Mouse (Mus musculus): ENCODE data around the gene Ephx4.

Gene Ephx4

DNA sequence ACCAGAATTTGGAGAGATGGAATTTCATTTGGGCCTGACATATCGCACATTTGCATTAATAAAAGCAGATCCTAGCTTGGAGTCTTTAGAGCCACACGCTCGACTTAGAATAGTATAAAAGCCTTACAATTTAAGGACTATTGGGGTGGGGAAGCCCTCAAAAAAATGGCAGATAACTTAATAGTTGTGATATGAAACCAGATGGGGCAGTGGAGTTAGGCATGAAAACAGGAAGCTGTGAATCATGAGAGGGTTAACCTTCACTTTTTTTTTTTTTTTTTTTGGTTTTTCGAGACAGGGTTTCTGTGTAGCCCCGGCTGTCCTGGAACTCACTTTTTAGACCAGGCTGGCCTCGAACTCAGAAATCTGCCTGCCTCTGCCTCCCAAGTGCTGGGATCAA is 33.6 kb downstream of the Ephx4 start:
- 90% methylated on average over 6 of the region's 6 CpGs for WGBS

- WGBS, result 89% methylated on average over 6 of the region's 6 CpGs
Measured at GRCm38 (mm10) chr5:107436587-107437209, 34.2 kb downstream of the Ephx4 start.

DNA sequence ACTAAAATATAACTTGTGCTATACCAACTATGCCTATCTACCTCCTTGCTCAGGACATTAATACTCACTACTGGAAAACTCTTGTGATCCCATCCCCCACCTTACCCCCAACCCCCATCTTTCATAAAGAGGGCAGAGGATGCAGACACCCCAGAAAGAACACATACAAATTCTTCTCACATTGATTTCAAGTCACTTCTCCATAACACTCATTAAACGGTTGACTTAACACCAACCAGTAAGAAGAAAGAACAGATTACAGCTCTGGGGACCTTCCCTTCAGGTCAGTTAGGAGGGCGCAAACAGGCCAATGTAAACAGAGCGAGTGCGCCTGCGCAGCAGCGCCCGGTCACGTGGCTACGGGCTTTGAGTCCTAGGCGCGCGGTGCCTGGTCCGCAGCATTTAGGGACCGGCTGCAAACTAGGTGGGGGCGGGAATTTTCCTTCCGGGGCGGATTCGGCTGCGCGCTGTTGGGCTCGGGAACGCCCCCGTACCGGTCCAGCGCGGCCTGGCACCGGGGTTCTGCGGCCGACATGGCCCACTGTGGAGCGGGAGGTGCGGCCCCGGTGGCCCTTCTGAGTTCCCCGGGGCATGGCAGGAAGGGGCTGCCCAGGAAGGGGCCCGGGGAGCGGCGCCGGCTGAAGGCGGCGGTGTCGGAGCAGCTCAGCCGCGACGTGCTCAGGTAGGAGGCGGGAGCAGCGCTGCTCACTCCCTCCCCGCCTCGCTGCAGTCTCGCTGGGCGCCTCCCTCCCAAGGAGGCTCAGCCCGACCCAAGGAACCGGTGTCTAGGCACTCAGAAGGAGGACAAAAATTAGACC is 35.1 kb downstream of the Ephx4 start, which contains the start of gene Btbd8:
Gene Btbd8, plus strand, starts transcription at position 534 of the 818 bp plus-strand sequence.
- WGBS, result under 1% methylated on average over 50 of the region's 51 CpGs

DNA sequence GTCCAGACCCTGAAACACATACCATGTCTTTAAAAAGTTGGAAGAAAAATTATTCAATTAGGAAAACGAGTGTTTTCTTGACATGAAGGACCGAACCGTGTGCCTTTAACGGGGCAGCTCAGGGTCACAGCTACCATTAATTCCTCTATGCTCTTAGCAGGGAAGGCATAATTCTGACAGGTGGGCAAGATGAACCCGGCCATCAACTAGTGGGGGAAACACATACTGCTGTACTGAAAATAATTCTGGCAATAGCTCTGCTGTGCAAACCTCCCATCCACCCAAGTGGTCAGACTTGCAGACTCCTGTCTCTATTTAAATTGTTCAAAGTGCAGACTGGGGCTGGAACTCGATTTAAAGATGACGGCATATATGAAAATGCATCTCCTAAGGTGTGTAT is 35.8 kb downstream of the Ephx4 start:
- 11% methylated on average over 7 of the region's 7 CpGs for WGBS

GRCm38 (mm10) chr5:107441881-107442280 is 39.3 kb downstream of the Ephx4 start:
- WGBS, result 60% methylated on average over 5 of the region's 5 CpGs

DNA sequence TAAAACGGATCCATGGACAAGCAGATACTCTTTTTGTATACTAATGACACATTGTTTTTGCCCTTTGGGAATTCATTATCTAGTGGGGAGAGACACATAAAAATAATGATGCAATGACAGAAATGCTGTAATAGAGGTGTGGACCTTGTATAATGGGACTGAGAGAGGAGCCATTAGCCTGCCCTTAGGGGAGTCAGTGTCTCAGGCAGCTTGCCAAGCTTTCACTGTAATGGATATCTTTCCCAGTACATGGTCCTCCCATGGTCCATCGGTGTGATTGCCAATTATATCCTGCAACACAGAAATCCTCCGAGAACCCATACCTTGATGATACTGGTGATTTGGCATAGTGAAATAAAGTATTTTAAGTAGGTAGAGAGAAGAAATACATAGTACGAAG is 41.7 kb downstream of the Ephx4 start:
- WGBS, result 88% methylated on average over 4 of the region's 4 CpGs

GRCm38 (mm10) chr5:107447977-107448376 is 45.4 kb downstream of the Ephx4 start:
- WGBS, result 84% methylated on average over 4 of the region's 4 CpGs

- 64% methylated on average over 4 of the region's 4 CpGs for WGBS
Measured at GRCm38 (mm10) chr5:107448784-107449183, 46.2 kb downstream of the Ephx4 start.

DNA sequence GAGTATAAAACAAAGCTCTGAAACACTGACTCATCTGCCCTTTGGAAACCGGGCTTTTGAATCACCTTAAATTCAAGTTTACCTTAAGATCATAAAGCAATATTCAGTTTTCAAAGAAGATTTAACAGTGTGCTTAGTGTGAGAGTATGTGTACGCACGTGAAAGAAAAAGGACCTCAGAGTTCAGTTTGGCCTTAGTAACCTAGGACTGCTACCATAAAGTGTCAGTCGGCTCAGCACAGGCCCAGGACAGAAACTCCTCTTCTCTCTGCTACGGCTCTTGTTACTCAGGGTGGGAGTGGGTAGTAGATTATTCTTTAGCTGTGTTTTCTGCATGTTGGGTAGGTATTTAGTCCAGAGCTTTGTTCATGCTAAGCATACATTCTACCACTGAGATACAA is 47.1 kb downstream of the Ephx4 start:
- WGBS, result 90% methylated on average over 5 of the region's 5 CpGs

DNA sequence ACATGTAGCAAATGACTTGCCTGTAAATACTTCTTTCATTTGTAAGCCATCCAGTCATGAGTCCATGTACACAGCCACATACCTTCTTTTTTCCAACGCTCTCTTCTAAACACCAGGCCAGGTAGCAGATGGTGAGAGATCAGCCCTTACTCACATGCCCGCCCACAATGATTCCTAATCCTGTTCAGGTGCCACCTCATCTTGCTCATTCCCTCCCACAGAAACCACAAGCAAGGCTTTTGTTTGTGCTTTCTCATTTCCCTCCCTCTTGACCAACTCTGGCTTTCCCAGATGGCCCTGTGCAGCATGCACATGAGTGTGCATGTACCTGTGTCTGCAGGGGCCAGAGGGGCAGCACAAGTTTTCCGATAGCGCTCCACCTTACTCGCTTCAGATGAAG is 47.8 kb downstream of the Ephx4 start:
- 84% methylated on average over 5 of the region's 5 CpGs for WGBS

GRCm38 (mm10) chr5:107462147-107463076 is 59.9 kb downstream of the Ephx4 start:
- 97% methylated on average over 4 of the region's 4 CpGs for WGBS

DNA sequence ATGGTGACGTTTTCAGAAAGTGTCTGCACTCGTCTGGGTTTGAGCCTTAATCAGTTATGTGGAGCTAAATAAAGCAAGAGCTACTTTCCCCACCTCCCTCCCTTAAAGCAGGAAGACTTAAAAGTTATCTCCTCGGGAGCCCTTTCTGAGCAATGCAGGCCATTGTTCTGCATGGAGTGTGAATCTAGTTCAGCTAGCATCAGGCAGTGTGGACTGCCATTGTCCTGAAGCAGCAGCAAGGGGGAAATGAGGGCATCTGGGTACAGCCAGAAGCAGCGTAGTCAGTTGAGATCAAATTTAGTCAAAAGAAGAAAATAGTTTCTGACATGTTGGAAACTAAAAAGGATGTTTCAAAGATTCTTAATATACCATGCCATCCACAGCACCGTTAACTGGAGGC is 64.0 kb downstream of the Ephx4 start:
- 21% methylated on average over 5 of the region's 5 CpGs for WGBS

- WGBS, result 60% methylated on average over 4 of the region's 4 CpGs
Measured at GRCm38 (mm10) chr5:107467098-107467497, 64.6 kb downstream of the Ephx4 start.

GRCm38 (mm10) chr5:107470600-107471329 is 68.2 kb downstream of the Ephx4 start:
- WGBS, result 65% methylated on average over 10 of the region's 10 CpGs

Data from cerebral cortex, adult 2 months (tissue).